Mouse (Mus musculus): ENCODE data around the gene Sema7a. TPM values are rescaled to one million over a fixed set of nuclear protein-coding genes. Genes with fewer than 3 reads are reported as not detected.

The Sema7a gene
- polyA plus RNA-seq, 1 experiment, result 2.8 TPM

DNA sequence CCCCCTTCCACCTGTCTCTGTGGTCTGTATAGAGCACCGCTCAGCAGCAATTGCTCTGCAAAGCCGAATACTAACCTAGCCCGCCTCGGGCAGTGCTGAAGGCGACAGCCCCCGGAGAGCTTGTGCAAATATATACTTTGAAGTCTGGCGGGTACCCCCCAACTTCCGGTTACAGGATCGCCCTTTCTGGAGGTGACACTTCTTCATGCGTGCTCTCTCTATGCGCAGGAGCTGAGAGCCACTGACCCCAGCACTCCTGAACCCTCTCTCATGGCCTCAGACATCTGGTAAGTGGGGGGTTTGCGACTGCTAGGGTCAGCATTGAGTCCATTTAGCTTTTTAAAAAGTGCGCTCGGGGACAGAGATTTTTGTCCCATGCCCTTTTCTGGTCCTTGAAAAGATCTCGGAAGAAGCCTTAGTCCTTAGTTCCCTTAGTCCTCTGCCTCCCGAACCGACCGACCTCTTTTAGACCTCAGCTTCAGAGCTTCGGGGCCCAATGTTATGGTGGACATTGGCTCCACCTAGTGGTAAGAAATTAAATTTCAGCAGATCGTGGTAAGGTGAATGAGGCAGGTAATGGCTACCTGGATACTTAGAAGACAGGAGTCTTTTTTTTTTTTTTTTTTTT, 58.2 kb downstream of the Sema7a start:
- Histone ChIP-seq H3K4me1 (ENCODE audit: control insufficient read depth, insufficient read depth, insufficient read length, low read length) (no peaks in the 10 kb centered on the region), H3K27ac (replicated peaks; ENCODE audit: low read depth, low read length) (no peak overlapping the region), H3K4me3 (ENCODE audit: insufficient read depth, low read depth, low read length) (no peak overlapping the region)

DNA sequence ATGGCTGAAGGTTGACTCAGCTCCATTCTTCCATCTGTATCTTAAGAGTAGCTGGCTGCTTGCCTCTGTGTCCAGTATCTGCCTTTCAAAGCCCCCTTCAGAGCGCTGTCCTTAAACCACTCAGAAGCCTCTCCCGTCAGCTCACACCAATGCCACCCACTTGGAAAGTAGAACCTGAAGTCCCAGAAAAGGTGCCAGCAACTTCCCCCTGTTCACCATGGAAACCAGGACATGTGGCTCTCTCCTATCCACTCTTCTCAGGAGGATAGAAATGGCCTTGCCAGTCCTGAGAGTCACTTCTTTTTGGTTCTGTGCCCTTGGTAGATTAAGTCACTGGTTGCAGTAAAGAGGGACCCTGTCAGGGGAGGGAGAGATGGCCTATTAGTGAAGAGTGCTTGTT, 58.8 kb downstream of the Sema7a start:
- no peaks in the 10 kb centered on the region for H3K4me1 ChIP-seq (ENCODE audit: control insufficient read depth, insufficient read depth, insufficient read length, low read length)
- H3K4me3 ChIP-seq (ENCODE audit: insufficient read depth, low read depth, low read length), result no peak overlapping the region
- no peak overlapping the region for H3K27ac ChIP-seq (replicated peaks; ENCODE audit: low read depth, low read length)

DNA sequence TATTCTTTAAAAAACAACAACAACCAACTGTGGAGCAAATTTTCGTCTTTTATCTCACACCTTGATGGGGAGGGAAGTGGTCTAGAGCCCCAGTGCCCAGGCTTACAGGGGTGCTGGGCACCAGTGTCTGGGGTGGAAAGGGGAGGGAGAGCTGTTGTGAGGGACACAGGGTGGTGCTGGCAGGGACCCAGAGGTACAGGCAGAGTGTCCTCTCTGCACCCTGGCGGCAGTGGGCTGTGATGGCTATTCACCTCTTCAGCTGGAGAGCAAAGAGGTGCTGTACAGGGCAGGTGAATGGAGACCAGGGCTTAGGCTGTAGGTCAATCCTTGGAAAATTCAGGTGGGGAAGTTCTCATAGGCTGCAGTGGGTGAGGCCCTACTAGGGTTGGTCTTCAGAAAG, 59.8 kb downstream of the Sema7a start:
- Histone ChIP-seq H3K4me3 (ENCODE audit: insufficient read depth, low read depth, low read length) (no peak overlapping the region), H3K4me1 (ENCODE audit: control insufficient read depth, insufficient read depth, insufficient read length, low read length) (no peaks in the 10 kb centered on the region), H3K27ac (replicated peaks; ENCODE audit: low read depth, low read length) (no peak overlapping the region)

DNA sequence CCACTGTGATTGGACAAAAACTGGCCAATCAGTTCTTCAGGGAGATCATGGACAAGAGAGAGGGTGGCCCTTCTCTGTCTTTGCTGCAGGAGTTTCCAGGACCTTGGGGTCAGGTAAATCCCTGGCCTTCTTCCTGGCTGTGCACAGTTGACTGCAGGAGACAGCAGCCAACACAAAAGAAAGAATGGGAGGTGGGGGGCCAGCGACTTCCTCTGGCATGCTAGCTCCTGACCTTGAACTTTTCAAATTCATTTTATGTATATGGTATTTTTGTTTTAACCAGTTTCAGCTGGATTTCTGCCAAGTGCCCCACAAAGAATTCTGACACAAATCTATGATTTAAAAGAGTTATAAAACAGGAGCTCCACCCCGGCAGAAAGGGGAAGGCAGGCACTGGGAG, 63.4 kb downstream of the Sema7a start:
- Histone ChIP-seq H3K4me3 (ENCODE audit: insufficient read depth, low read depth, low read length) (no peak overlapping the region), H3K4me1 (ENCODE audit: control insufficient read depth, insufficient read depth, insufficient read length, low read length) (no peaks in the 10 kb centered on the region), H3K27ac (replicated peaks; ENCODE audit: low read depth, low read length) (no peak overlapping the region)

DNA sequence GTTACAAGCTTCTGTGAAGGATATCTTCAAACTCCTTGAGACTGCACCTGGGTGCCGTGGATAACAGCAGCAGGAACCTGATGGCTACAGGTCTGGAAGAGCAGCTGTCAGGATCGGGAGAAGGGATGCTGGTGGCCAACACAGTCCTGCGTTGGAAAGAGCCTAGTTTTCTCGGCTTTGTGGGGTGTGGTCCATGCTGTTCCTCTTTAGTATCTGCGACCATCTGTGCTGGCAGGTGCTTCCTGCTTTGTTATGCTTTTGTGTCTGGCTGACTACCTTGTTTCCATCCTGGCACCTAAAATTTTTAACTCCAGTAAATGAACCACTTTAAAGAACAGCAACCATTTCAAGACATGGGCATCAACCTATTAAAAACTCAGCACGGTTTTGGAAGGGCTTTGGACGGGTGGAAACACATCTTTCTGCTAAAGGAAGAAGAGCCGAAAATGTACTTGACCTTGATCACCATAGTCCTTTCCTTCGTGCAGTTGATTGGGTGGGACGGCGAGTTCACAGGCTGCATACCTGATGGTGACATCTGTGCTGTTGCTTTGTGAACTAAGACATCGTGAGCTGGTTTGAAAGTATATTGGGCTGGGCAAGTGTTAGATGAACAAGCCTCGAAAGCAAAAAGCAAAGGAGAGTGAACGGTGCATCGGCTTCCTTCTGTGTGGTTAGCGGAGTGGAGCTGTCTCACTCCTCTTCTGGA, 66.0 kb downstream of the Sema7a start, which contains the start of gene Cyp11a1:
Cyp11a1 (plus strand) TSS at position 659 of the 709 bp plus-strand sequence.
- no peaks in the 10 kb centered on the region for H3K4me1 ChIP-seq (ENCODE audit: control insufficient read depth, insufficient read depth, insufficient read length, low read length)
- H3K4me3 ChIP-seq (ENCODE audit: insufficient read depth, low read depth, low read length), result no peak within 1 kb of the TSS
- no peak within 1 kb of the TSS for H3K27ac ChIP-seq (replicated peaks; ENCODE audit: low read depth, low read length)

DNA sequence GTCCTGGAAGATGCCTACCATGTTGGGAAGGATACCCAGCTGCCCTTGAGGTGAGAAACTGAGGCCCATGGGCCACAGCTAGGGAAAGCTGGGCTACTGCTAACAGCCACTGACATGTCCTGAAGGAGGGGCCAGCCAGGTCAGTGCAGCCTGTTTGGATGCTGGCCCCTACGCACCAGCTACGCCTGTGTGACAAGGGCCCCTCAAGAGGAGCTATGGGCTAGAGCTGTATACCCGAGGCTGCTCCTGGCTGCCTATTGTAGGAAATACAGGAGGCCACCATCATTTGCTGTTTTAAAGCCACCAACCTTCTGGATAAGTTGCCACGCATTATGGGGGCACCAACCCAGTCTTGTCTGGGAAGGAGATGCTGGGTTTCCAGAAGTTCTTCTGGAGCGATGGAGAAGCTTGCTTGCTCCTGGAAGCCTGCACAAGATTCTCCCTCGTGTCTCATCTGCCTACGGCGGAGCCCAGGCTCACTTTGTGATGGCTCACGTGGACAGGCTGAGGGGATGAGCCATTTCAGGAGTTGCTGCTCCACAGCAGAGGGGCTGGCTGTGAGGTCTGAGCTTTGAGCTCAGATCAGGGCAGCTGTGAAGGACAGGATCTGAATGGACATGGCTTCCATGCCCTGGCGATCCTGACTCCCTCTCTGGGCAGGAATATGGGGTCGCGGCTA, 68.6 kb downstream of the Sema7a start:
- Histone ChIP-seq H3K27ac (replicated peaks; ENCODE audit: low read depth, low read length) (no peak overlapping the region), H3K4me3 (ENCODE audit: insufficient read depth, low read depth, low read length) (no peak overlapping the region), H3K4me1 (ENCODE audit: control insufficient read depth, insufficient read depth, insufficient read length, low read length) (no peaks in the 10 kb centered on the region)

DNA sequence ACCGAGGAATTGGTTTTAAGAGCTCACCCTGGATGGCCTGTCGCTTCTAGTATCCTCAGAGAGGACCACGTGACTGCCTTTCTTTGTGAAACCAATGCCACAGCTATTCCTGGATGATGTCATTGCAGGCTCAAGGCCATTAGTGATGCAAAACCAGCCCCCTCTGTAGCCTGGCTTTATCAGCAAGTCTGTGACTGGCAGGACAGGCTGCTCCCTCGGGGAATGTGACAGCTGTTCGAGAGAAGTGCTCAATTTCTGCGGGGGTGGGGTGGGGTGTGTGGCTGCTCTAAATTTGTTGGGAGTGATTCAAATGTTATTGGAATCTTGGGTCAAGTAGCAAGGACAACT, 69.1 kb downstream of the Sema7a start:
- Histone ChIP-seq H3K27ac (replicated peaks; ENCODE audit: low read depth, low read length) (no peak overlapping the region), H3K4me1 (ENCODE audit: control insufficient read depth, insufficient read depth, insufficient read length, low read length) (no peaks in the 10 kb centered on the region), H3K4me3 (ENCODE audit: insufficient read depth, low read depth, low read length) (no peak overlapping the region)

DNA sequence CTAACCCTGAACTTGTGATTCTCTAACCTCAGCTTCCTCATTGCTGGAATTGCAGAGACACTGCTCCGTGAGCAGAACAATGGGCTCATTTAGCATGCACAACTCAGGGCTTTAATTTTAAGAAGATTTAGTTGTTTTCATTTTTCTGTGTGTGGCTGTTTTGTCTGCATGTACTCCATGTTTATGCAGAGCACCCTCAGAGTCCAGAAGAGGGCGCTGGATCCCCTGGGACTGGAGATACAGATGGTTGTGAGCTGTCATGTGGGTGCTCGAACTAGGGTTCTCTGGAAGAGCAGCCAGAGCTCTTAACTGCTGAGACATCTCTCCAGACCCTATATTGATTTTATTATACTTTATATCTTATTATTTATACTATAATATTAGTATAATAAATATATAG, 69.7 kb downstream of the Sema7a start:
- H3K27ac ChIP-seq (replicated peaks; ENCODE audit: low read depth, low read length), result no peak overlapping the region
- H3K4me3 ChIP-seq (ENCODE audit: insufficient read depth, low read depth, low read length), result no peak overlapping the region
- H3K4me1 ChIP-seq (ENCODE audit: control insufficient read depth, insufficient read depth, insufficient read length, low read length), result no peaks in the 10 kb centered on the region

DNA sequence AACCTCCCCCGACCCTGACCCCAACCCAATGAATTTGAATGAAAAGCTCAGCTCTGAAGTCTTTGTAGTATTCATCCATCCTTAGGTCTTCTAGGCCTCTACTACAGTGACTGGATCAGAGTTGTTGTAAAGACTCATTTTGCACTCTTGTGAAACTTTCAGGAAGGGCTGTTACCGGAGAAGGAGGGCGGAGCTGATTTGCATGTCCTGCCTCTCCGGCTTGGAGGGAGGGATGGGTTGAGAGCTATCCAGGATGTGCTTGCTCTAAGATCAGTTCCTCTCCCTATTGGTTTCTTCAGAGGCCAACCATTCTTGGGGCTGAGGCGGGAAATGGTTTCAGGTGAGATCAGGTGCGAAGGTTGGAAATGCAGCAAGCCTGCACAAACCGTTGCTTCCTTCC, 71.1 kb downstream of the Sema7a start:
- Histone ChIP-seq H3K4me3 (ENCODE audit: insufficient read depth, low read depth, low read length) (no peak overlapping the region), H3K4me1 (ENCODE audit: control insufficient read depth, insufficient read depth, insufficient read length, low read length) (no peaks in the 10 kb centered on the region), H3K27ac (replicated peaks; ENCODE audit: low read depth, low read length) (no peak overlapping the region)

DNA sequence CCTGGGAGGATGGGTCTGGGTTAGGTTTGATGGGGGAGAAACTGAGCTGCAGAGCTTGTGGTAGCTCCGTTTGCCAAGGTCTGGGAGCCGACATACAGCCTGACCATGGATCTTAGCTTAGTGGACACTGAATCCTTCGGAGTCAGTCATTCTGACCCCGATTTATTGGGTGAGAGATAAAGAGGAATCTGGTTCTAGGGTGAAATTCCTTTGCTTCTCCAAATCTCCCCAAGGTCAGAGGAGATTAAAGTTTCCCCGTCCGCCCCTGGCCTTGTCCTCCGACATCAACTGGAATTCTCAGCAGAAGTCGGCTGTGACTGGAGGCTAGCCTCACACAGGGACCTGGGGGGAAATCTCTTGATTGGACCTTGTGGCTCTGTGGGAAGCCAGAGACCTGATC, 71.6 kb downstream of the Sema7a start:
- H3K4me3 ChIP-seq (ENCODE audit: insufficient read depth, low read depth, low read length), result no peak overlapping the region
- no peaks in the 10 kb centered on the region for H3K4me1 ChIP-seq (ENCODE audit: control insufficient read depth, insufficient read depth, insufficient read length, low read length)
- no peak overlapping the region for H3K27ac ChIP-seq (replicated peaks; ENCODE audit: low read depth, low read length)

Other genes starting within 250 kb of the Sema7a start
- gene Edc3, start 231.6 kb upstream of the Sema7a start, polyA plus RNA-seq (2012; ENCODE audit: insufficient read depth, insufficient read length, missing spikeins), result 4.4 and 5.7 TPM in 2 replicates
- 22.3 and 26.6 TPM in 2 replicates for gene Clk3, start 174.3 kb upstream of the Sema7a start, polyA plus RNA-seq (2012; ENCODE audit: insufficient read depth, insufficient read length, missing spikeins)
- gene Arid3b, start 103.3 kb upstream of the Sema7a start, polyA plus RNA-seq (2012; ENCODE audit: insufficient read depth, insufficient read length, missing spikeins), result 2.6 and 4.5 TPM in 2 replicates
- 67.3 and 71.9 TPM in 2 replicates for gene Ubl7, start 29.1 kb upstream of the Sema7a start, polyA plus RNA-seq (2012; ENCODE audit: insufficient read depth, insufficient read length, missing spikeins)
- gene Cyp11a1, start 66.3 kb downstream of the Sema7a start, polyA plus RNA-seq (2012; ENCODE audit: insufficient read depth, insufficient read length, missing spikeins), result not detected in 2 replicates
- not detected in 2 replicates for gene Stra6, start 123.7 kb downstream of the Sema7a start, polyA plus RNA-seq (2012; ENCODE audit: insufficient read depth, insufficient read length, missing spikeins)
- gene Ccdc33, start 178.7 kb downstream of the Sema7a start, polyA plus RNA-seq (2012; ENCODE audit: insufficient read depth, insufficient read length, missing spikeins), result not detected in 2 replicates